Mouse (Mus musculus): ENCODE measurements around the gene Cadps. TPM values are rescaled to one million over a fixed set of nuclear protein-coding genes. Genes with fewer than 3 reads are reported as not detected.

Gene Cadps
- polyA plus RNA-seq, 1 experiment from 2014 or later = 0.62 TPM

DNA sequence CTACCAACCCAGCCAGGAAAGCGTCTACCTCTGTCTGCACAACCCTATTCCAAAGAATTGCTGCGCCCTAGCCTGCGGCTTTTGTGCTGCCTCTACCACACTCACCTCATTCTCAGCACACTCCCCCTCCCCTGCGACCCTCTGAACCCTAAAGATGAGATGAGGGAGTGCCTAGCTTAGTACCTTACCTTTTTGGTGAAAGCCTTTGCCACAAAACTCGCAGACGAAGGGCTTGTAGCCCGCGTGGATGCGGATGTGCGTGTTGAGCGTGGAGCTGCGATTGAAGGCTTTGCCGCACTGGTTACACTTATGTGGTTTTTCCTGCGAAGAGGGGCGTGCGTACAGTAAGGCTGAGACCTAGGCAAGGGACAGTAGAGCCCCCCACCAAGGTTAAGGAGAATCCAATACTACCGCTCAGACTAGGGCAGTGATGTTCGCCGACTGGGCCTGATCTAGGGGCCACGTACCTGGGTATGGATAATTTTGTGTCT is 479.4 kb downstream of the Cadps start:
- WGBS = 6% methylated on average over 20 of the region's 20 CpGs
- ATAC-seq (replicated peaks; ENCODE audit: low FRiP score) = no peak
- Histone ChIP-seq H3K27me3 (replicated peaks; ENCODE audit: control insufficient read depth, insufficient read depth, low read length) (peaks cover 98% of the 10 kb centered on the region), H3K27ac (ENCODE audit: low read depth, low read length) (no peak overlapping the region), H3K4me2 (no peak overlapping the region), H3K36me3 (ENCODE audit: control insufficient read depth, insufficient read depth, low read length) (no peaks in the 10 kb centered on the region), H3K9ac (ENCODE audit: low read depth, low read length) (no peak overlapping the region), H3K4me1 (replicated peaks; ENCODE audit: control insufficient read depth, insufficient read depth, low read length) (no peaks in the 10 kb centered on the region), H3K9me3 (ENCODE audit: control insufficient read depth, low read length) (no peaks in the 10 kb centered on the region), H3K4me3 (ENCODE audit: low read depth, low read length) (no peak overlapping the region)
- no peak for DNase-seq (ENCODE audit: low spot score)

DNA sequence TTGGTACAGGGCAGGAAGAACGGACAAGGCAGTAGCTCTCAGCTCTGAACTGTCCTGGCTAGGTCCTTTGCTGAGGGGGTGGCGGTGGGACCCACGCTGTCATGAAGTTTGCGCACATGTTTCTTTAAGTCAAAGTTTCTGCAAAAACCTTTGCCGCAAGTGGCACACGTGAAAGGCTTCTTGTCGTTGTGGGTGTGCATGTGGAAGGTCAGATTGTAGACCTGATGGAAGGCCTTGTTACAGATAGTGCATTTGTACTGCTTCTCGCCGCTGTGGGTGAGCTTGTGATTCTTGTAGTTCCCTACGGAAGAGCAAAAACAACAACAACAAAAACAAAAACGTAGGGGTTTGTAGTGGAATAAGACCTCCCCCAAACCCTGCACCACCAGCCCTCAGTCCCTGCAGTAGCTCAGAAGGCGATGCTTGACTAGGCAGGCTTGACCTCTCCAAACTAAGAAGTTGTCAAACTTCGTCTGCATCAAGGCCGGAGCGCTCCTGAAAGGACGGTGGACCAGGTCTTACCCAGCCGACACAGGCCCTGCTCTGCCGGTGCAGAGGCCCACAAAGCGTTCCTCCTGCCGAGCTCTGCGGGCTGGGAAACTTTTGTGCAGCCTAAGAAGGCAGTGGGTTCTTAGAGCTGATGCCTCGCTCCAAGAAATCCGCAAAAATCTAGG is 480.3 kb downstream of the Cadps start:
- WGBS = 1% methylated on average over 23 of the region's 23 CpGs
- DNase-seq (ENCODE audit: low spot score) = no peak

DNA sequence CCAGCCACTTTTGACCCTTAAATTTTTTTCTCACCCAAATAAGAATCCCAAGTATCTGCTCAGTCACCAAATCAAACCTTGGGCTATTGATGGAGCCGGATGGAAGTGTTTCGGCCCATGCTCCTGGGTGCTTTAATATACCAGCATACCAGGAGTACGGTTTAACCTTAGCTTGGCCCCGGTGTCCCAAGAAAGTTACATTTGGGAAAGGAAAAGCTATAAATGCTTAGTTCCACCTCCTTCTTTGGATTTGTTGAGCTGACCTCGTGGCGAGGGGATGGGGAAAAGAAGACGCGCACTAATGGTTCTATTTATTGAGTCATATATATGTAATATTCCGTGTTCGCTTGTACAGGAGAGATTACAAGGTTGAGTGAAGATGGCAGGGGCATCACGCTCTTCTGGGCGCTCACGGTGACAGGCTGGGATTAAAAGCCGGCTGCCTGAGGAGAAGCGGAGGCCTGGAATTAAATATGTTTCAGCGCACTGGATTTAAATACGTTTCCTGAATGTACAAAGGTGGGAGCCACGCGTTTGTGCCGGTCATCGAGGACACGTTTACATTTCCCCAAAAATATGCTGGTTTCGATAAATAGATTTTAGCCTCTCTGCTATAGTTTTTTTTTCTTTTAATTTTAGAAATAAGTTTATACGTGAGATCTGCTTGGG is 481.0 kb downstream of the Cadps start:
- no peak for DNase-seq (ENCODE audit: low spot score)
- H3K27ac ChIP-seq (ENCODE audit: low read depth, low read length) = no peak overlapping the region
- WGBS = 6% methylated on average over 24 of the region's 24 CpGs
- no peaks in the 10 kb centered on the region for H3K36me3 ChIP-seq (ENCODE audit: control insufficient read depth, insufficient read depth, low read length)
- H3K4me3 ChIP-seq (ENCODE audit: low read depth, low read length) = no peak overlapping the region
- peaks cover 96% of the 10 kb centered on the region for H3K27me3 ChIP-seq (replicated peaks; ENCODE audit: control insufficient read depth, insufficient read depth, low read length)
- H3K4me1 ChIP-seq (replicated peaks; ENCODE audit: control insufficient read depth, insufficient read depth, low read length) = no peaks in the 10 kb centered on the region
- no peak overlapping the region for H3K4me2 ChIP-seq
- no peak overlapping the region for H3K9ac ChIP-seq (ENCODE audit: low read depth, low read length)
- no peak for ATAC-seq (replicated peaks; ENCODE audit: low FRiP score)
- no peaks in the 10 kb centered on the region for H3K9me3 ChIP-seq (ENCODE audit: control insufficient read depth, low read length)

More for the DNA sequence above, 480.3 kb downstream of the Cadps start:
- Histone ChIP-seq H3K4me1 (replicated peaks; ENCODE audit: control insufficient read depth, insufficient read depth, low read length) (no peaks in the 10 kb centered on the region), H3K4me3 (ENCODE audit: low read depth, low read length) (no peak overlapping the region), H3K9me3 (ENCODE audit: control insufficient read depth, low read length) (no peaks in the 10 kb centered on the region), H3K9ac (ENCODE audit: low read depth, low read length) (no peak overlapping the region), H3K36me3 (ENCODE audit: control insufficient read depth, insufficient read depth, low read length) (no peaks in the 10 kb centered on the region), H3K4me2 (no peak overlapping the region), H3K27me3 (replicated peaks; ENCODE audit: control insufficient read depth, insufficient read depth, low read length) (peaks cover 97% of the 10 kb centered on the region), H3K27ac (ENCODE audit: low read depth, low read length) (no peak overlapping the region)
- ATAC-seq (replicated peaks; ENCODE audit: low FRiP score) = no peak

DNA sequence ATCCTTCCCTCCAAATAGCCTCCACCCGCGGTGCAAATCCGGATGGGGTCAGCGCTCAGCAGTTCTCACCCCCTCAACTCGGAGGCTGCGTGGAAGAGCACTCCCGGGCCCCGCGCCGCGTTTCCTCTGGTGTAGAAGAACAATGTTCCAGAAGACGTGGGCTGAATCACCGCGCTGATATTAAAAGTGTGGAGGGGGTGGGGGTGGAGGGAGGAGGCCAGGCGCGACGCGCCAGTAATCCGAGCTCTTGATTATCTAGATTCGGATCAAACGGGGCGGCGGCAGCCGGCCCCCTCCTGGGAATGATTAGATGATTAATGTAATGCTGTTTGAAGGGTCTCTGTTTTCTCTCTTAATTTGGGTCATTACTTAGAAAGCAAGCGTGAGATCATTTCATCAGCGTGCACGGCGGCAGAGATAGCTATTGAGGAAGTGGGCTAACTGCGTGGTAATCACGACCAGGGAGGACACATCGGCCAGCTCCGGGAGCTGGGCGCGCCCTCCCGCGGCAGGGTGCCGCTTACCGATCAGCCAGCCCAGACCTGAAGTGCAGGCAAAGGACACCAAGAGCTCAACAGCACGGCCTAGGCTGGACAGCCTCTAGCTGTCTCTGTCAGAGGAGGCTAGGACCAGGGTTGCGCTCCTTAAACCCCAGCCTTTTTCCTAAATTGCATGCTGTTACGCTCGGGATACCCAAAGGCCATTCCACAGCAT is 481.6 kb downstream of the Cadps start:
- WGBS = under 1% methylated on average over 42 of the region's 42 CpGs
- Histone ChIP-seq H3K27ac (ENCODE audit: low read depth, low read length) (no peak overlapping the region), H3K36me3 (ENCODE audit: control insufficient read depth, insufficient read depth, low read length) (no peaks in the 10 kb centered on the region), H3K4me3 (ENCODE audit: low read depth, low read length) (no peak overlapping the region), H3K4me2 (no peak overlapping the region), H3K9me3 (ENCODE audit: control insufficient read depth, low read length) (no peaks in the 10 kb centered on the region), H3K27me3 (replicated peaks; ENCODE audit: control insufficient read depth, insufficient read depth, low read length) (peaks cover 95% of the 10 kb centered on the region), H3K4me1 (replicated peaks; ENCODE audit: control insufficient read depth, insufficient read depth, low read length) (no peaks in the 10 kb centered on the region), H3K9ac (ENCODE audit: low read depth, low read length) (no peak overlapping the region)
- peak; percentile 34 for DNase-seq (ENCODE audit: low spot score)
- ATAC-seq (replicated peaks; ENCODE audit: low FRiP score) = no peak

DNA sequence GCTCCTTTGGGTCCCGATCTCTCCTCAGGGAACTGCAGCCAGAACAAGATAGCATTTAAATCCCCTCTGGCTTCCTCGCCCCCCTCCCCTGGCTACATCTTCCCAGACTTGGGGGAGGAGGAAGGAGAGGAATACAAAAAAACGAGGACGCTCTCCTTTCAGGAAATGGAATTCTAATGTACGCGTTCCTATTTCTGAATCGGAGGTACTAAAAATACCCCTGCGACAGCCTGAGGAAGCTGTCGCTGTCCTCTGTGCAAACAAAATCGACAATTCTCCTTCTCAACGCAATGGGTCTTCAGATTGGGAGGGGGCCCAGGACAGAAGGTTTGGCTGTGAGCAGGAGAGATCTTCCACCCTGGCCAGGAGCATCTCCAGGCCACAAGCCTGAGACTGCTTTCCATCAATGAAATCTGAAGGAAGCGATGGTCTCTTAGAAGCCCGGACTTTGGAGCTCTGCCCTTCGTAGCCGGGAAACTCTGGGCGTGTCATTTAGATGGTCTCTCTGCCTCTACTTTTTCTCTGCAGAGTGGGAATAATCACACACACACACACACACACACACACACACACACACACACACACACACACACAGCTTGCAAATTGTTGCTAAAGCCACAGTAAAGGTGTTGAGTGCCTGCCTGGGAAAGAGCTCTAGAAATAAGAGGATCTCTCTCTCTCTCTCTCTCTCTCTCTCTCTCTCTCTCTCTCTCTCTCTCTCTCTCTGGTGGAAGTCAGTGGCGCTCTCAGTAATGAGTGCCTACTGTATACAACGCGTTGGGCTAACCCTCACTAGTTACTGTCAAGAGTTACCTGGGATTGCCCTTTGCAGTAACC is 482.4 kb downstream of the Cadps start:
- Histone ChIP-seq H3K9me3 (ENCODE audit: control insufficient read depth, low read length) (no peaks in the 10 kb centered on the region), H3K9ac (ENCODE audit: low read depth, low read length) (no peak overlapping the region), H3K27ac (ENCODE audit: low read depth, low read length) (no peak overlapping the region), H3K36me3 (ENCODE audit: control insufficient read depth, insufficient read depth, low read length) (no peaks in the 10 kb centered on the region), H3K27me3 (replicated peaks; ENCODE audit: control insufficient read depth, insufficient read depth, low read length) (peaks cover 95% of the 10 kb centered on the region), H3K4me3 (ENCODE audit: low read depth, low read length) (no peak overlapping the region), H3K4me1 (replicated peaks; ENCODE audit: control insufficient read depth, insufficient read depth, low read length) (no peaks in the 10 kb centered on the region), H3K4me2 (no peak overlapping the region)
- under 1% methylated on average over 18 of the region's 19 CpGs for WGBS
- ATAC-seq (replicated peaks; ENCODE audit: low FRiP score) = no peak
- DNase-seq (ENCODE audit: low spot score) = no peak

DNA sequence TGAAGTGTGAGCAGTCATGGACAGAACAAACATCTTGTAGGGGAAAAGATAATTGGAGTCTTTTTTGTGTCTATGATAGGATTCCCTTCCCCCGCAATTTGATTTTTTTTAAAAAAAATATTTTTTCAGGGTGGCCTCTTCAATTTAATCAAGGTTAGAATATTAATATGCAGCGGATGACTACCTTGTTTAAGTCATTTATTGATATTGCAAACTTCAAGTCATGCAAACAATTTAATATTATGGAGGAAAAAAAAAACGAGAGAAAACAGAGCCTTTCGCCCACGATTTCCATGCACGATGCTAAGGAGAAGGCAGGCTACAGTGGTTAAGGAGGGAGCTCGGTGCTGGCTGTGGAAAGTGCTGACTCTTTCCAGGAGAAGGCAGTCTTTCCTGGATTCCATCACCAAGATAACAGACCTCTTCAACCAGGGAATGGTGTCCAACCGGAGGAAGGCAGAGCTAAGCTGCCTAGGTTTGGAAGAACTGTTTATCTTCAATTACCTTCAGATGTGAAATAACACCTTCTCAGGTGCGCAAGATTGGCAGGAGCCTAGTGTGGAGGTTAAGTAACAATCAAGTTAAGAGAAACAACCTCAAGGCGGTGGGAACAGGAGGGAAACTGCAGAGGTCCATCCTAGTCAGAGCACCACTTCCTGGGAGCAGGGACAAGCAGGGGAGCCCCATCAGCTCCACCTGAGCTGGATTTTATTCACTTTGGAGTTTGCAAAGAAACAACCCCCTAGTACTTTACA is 483.9 kb downstream of the Cadps start:
- H3K9me3 ChIP-seq (ENCODE audit: control insufficient read depth, low read length) = no peaks in the 10 kb centered on the region
- WGBS = 3% methylated on average over 10 of the region's 10 CpGs

DNA sequence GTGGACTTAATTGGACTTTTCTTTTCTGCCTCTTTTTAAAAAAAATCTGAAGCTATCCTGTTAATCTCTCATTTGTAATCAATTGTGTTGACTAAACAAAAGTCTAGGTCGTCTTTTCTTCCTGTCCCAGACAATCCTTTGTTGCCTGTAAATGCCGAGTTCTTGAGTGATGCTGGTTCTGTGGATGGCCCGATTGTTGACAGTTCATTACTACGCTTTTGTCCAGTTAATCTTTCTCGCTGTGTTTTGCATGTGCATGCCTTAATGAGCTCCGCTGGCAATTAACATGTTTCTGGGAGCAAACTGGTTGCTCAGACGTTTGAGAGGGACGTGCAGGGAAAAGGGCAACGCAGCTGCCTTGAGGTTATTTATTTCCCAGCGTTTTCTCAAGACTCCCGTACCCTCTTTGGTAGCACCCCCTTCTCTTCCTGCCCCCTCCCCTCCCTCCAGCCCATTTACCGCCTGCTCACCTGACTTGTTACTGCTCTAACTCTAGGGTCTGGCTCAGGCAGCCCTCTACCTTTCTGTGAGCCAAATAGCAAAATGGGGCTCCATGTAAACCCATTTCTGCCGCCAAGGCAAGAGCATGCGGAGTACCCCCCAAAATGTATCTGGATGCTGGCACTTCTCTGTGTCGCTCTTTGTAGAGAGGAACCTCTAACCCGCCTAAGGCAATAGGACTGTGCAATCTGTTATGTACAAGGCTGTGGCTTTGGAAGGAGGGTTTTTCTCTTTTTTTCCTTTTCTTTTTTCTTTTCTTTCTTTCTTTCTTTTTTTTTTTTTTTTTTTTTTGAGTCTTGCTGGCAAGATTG is 484.7 kb downstream of the Cadps start:
- Histone ChIP-seq H3K4me3 (ENCODE audit: low read depth, low read length) (no peak overlapping the region), H3K27me3 (replicated peaks; ENCODE audit: control insufficient read depth, insufficient read depth, low read length) (peaks cover 78% of the 10 kb centered on the region), H3K9me3 (ENCODE audit: control insufficient read depth, low read length) (no peaks in the 10 kb centered on the region), H3K36me3 (ENCODE audit: control insufficient read depth, insufficient read depth, low read length) (no peaks in the 10 kb centered on the region), H3K4me2 (no peak overlapping the region), H3K27ac (ENCODE audit: low read depth, low read length) (no peak overlapping the region), H3K9ac (ENCODE audit: low read depth, low read length) (no peak overlapping the region), H3K4me1 (replicated peaks; ENCODE audit: control insufficient read depth, insufficient read depth, low read length) (no peaks in the 10 kb centered on the region)
- DNase-seq (ENCODE audit: low spot score) = no peak
- ATAC-seq (replicated peaks; ENCODE audit: low FRiP score) = no peak
- 5% methylated on average over 16 of the region's 16 CpGs for WGBS

More for the DNA sequence above, 483.9 kb downstream of the Cadps start:
- ATAC-seq (replicated peaks; ENCODE audit: low FRiP score) (no peak), DNase-seq (ENCODE audit: low spot score) (no peak)
- peaks cover 86% of the 10 kb centered on the region for H3K27me3 ChIP-seq (replicated peaks; ENCODE audit: control insufficient read depth, insufficient read depth, low read length)
- no peak overlapping the region for H3K4me2 ChIP-seq
- H3K9ac ChIP-seq (ENCODE audit: low read depth, low read length) = no peak overlapping the region
- H3K4me3 ChIP-seq (ENCODE audit: low read depth, low read length) = no peak overlapping the region
- no peaks in the 10 kb centered on the region for H3K4me1 ChIP-seq (replicated peaks; ENCODE audit: control insufficient read depth, insufficient read depth, low read length)
- no peaks in the 10 kb centered on the region for H3K36me3 ChIP-seq (ENCODE audit: control insufficient read depth, insufficient read depth, low read length)
- H3K27ac ChIP-seq (ENCODE audit: low read depth, low read length) = no peak overlapping the region
